Mouse (Mus musculus): ENCODE data around the gene Gramd4.
"Not testable (repeated sequence)": the region's sequence is repeated elsewhere in the genome, so short reads cannot be mapped to it uniquely, and the experiment has no call there.

The Gramd4 gene

GRCm38 (mm10) chr15:86090578-86090977 lies 33.1 kb downstream of the Gramd4 start:
- no peak for DNase-seq (ENCODE audit: low spot score)

- DNase-seq (ENCODE audit: low spot score) = no peak
Measured at GRCm38 (mm10) chr15:86091201-86091997, 33.9 kb downstream of the Gramd4 start.

DNA sequence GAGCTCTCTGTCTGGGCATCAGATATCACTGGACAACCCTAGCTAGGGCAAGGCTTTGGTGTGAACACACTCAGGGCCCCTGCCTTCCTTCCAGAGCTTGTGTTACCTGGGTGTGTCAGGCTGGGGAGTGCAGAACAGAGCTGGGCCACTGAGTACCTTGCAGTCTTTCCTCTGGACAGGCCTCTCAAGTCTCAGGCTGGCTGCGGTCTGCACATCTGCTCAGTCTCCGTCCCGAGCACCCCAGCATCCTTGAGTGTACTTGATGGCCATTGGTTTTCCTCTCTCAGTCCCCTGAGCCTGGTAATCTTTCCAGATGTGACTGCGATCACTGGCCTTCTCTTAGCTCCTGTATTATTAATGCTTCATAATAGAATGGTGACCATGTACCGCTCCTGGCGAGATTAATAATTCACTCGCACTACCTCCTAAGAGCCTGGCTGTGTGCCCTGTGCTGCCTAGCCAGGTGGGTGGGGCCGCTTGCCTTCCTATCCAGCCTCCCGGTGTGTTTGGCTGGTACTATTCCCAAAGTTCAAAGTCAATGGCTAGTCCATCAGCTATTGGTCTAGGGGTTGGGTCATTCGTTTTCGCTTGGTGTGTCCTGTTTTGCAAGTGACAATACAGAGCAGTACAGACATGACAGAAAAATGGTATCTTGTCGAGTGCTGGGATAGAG lies 34.6 kb downstream of the Gramd4 start:
- no peak for DNase-seq (ENCODE audit: low spot score)

GRCm38 (mm10) chr15:86093236-86093635 lies 35.7 kb downstream of the Gramd4 start:
- no peak for DNase-seq (ENCODE audit: low spot score)

DNA sequence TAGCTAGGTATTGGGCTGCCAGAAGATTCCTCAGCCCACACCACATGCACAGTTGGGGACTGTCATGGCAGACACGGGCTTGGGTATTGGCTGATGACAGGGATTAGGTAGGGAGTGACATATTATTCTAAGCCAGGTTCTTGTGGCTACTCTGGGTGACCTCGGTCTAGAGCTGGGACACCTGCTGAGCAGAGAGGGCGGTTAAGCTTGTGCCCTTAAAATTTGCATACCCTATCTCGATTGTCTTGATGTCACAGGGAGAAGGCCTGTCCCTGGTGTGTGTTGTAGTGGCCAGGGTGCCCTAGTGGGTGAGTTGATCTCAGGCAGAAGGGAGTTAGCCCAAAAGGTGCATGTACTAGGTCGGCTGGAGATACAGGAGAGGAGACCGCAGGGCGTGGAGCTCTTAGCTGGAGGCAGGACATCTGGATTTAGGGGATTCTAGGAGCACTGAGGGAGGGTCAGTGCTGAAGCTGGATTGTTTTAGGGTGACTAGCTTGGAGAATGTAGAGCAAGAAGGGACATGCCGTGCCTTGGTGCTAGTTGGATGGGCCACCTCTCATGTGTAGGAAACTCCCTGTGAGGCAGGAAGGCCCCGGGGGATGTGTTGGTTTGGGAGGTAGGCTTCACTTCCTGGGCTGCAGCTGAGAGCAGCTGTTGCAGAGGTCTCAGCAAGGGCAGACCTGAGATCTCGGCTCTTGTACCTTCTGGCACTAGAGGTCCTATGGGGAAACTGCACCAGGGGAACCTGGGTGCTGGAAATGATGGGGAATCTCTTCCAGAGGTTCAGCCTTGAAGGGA lies 37.0 kb downstream of the Gramd4 start:
- no peak for DNase-seq (ENCODE audit: low spot score)

GRCm38 (mm10) chr15:86095722-86096603 lies 38.5 kb downstream of the Gramd4 start:
- DNase-seq (ENCODE audit: low spot score) = no peak

GRCm38 (mm10) chr15:86096604-86097020 lies 39.1 kb downstream of the Gramd4 start:
- DNase-seq (ENCODE audit: low spot score) = not testable (repeated sequence)

DNA sequence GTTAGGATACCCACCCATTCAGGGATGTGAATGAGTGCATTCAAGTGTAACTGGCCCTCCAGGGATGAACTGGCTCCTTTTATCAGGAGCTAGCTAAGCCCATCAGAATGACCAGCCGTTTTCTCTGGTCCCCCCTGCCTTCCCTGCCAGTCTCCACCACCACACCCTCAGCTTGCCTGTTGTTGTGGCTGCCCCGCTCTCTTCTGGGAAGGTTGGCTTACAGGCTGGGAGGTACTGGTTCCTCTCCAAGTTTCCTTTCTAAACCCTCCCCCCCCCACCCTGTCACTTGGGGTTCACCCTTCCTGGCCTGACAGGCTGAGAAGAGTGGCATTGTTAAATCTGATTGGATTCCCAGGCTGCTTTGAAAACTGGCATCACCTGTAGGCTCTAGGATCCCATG lies 40.4 kb downstream of the Gramd4 start:
- no peak for DNase-seq (ENCODE audit: low spot score)

- DNase-seq (ENCODE audit: low spot score) = no peak
Measured at GRCm38 (mm10) chr15:86101585-86101984, 44.1 kb downstream of the Gramd4 start.

GRCm38 (mm10) chr15:86102308-86102707 lies 44.8 kb downstream of the Gramd4 start:
- no peak for DNase-seq (ENCODE audit: low spot score)

DNA sequence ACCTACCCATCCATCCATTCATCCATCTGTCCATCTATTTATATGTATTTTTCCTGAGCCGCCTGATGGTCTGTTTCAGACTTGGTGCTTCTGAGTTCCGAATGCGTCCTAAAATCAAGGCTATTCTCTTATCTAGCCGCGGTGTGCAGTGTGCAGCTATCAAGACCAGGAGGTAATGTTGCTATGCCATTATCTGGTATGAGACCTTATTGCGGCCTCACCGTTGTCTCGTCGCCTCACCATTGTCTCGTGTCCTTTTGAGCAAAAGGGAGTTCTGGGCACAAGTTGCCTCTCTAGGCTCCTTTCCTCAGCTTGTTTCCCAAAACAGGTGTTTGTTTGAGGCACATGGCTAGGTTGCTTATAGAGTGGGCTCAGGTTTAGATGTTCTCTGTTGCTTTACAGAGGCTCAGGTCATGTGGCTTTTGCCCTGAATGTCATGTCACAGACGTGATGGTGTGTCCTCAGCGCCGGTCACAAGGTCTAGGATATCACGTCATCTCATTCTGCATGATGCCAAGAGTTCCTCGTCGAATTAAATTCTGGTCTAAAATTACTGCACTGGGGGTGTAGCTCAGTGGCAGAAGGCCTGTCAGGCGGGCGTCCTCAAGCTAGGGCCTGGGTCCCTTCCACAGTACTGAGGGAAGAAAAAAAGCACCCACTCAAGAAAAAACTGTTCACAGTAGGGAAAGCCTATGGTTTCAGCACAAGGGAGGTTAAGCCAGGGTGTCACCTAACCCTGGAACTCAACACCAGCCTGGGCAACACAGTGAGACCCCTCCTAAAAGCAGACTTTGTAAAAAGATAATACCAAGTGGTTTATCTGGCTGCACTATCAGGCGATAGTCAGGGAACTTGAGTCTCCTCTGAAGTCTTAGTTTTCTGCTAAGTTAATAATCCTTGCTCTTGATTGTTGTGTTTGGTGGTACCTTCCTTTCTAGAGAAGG lies 47.2 kb downstream of the Gramd4 start:
- DNase-seq (ENCODE audit: low spot score) = no peak

DNA sequence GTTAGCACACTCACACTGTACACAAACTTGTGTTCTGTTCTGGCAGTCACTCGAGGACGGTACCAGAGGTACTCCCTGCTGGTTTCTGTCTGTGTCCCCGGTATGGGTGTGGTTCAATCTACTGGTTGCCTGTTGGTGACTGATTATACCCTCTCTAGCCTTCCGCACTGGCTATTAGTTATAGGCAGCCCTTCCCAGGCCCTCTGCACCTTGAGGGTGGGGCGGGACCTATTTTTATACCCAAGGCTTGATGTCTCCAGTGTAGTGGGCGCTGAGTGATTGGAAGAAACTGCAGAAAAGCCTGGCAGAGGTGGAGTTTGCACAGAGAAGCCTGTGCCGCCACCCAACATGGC lies 47.8 kb downstream of the Gramd4 start:
- no peak for DNase-seq (ENCODE audit: low spot score)

DNA sequence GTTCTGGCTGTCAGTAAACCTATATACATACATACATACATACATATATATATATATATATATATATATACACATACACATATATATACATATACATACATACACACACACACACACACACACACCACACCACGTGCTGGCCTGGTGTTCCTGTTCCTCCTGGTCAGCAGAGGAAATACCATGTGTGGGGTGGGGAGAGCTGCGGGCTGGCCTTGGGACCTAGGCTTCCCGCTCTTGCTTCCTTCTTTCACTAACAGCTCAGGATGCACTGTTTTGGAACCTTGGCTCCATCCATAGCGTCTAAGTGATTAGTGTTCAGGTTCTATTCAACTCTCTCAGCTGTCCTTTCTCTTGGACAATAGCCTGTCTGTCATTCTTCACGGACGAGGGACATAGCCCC lies 48.3 kb downstream of the Gramd4 start:
- DNase-seq (ENCODE audit: low spot score) = no peak

DNA sequence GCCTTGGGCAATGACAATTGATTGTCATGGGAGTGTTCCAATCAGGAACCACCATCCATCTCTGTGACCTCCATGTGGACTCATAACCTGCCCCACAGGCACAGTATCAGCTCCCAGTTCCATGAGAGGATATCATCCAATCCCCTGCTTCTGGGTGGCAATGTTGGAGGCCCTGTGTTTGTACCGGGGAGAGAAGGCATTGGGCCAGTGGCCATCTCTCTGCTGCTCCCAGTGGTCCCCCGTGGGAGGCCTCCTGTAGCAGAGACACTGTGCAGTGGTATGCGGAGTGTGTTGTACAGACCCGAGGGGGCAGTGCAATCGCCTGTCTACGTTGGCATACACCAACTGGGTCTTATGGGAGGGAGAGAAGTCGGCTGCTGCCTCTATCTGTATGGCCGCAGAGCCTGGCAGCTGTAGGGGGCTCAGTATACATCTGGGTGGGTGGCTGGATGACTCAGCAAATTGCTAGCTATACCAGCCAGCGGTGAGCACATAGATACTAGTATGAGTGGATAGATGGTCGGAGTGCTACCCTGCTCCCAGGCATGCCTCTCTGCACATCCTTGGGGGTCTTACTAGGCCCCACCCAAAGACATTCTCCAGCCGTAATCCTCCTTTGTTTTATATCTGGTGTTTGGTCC lies 50.5 kb downstream of the Gramd4 start:
- DNase-seq (ENCODE audit: low spot score) = no peak

GRCm38 (mm10) chr15:86109245-86109644 lies 51.8 kb downstream of the Gramd4 start:
- DNase-seq (ENCODE audit: low spot score) = no peak

GRCm38 (mm10) chr15:86109650-86110211 lies 52.2 kb downstream of the Gramd4 start:
- no peak for DNase-seq (ENCODE audit: low spot score)

- DNase-seq (ENCODE audit: low spot score) = no peak
Measured at GRCm38 (mm10) chr15:86110361-86111103, 53.0 kb downstream of the Gramd4 start.

DNA sequence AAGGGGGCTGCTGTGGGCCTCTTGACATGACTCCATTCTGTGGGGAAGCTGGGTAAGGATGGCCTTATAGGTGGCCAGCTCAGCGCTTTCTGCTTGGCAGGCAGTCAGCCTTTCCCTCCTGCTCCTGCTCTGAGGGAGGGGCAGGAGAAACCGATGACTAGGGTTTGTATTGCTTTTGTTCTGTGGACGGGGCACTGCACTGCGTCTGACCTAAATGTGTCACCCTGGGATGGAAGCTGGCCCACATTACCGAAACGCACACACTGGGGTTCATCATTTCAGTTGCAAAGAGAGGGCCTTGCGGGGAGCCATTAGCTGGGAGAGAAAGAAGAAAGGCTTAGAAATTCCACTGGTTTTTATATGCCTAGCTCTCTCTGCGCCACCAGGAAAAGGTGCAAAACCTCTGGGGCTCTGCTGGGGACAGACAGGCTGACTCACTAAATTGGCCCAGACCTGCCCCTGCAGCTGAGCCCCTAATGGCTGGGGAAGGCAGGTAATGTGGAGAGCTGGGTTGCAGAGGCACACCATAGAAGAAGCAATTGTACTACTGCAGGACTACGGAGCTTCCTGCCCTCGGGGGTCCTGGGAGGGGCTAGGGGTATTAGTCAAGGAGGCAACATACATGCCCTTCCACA lies 55.3 kb downstream of the Gramd4 start:
- no peak for DNase-seq (ENCODE audit: low spot score)

GRCm38 (mm10) chr15:86113342-86113710 lies 55.8 kb downstream of the Gramd4 start:
- peak; percentile 27 for DNase-seq (ENCODE audit: low spot score)
